Mouse (Mus musculus) kidney, adult 2 months (tissue): ENCODE data around the gene Nfic.

Experiments used
- CTCF ChIP-seq: fragments of 200-500 bp; conservative IDR thresholded peaks from 2 replicates; pipeline ENCODE4 v1.5.1; 2011; ENCODE audit warnings: low read depth, mild to moderate bottlenecking, control low read depth, low read length, moderate library complexity, mixed read lengths; ENCODE audit not compliant: insufficient read depth, insufficient read length
- POLR2A ChIP-seq: fragments of 200-500 bp; IDR thresholded peaks from one replicate; pipeline ENCODE4 v1.6.1; 2011; ENCODE audit warnings: low read depth, low read length, control low read depth

DNA sequence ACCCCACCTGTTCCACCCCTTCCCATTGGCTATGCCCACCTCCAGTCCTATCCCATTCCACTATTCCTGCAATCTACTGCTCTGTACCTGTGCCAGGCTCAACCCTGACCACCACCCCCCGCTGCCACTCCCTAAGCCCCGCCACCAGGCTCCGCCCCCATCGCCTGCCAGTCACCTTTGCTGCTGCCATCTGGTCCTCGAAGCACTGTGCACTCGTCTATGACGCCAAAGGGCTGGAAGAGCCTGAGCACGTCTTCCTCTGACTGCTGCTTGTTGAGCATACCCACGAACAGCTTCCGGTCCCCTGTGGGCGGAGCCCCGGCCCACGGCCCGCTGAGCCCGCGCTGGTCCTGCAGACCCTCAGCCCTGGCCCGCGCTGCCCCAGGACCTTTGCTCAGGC lies 15.0 kb upstream of the Nfic start:
- TF ChIP-seq POLR2A (no peak), CTCF (no peak)
